Mouse (Mus musculus) C2C12 (cell line): ENCODE data around the gene Taar7d. TPM values are rescaled to one million over a fixed set of nuclear protein-coding genes. Genes with fewer than 3 reads are reported as not detected.

Experiments
- H3K27me3 ChIP-seq: one replicate; pipeline ENCODE4 v1.6.1; 2011; ENCODE audit not compliant: control insufficient read depth, insufficient read depth, insufficient read length
- H3K36me3 ChIP-seq: one replicate; pipeline ENCODE4 v1.6.1; 2011; ENCODE audit not compliant: control insufficient read depth, insufficient read depth
- H3K4me3 ChIP-seq: one replicate; pipeline ENCODE4 v1.5.1; 2011; ENCODE audit warnings: mild to moderate bottlenecking, control low read depth; ENCODE audit not compliant: poor library complexity, insufficient read depth, severe bottlenecking
- H3K79me2 ChIP-seq: one replicate; pipeline ENCODE4 v1.6.1; 2011; ENCODE audit not compliant: control insufficient read depth, insufficient read depth
- H3K79me3 ChIP-seq: one replicate; pipeline ENCODE4 v1.6.1; 2011; ENCODE audit warnings: low read depth, control low read depth
- H3ac ChIP-seq: one replicate; pipeline ENCODE3; 2011; ENCODE audit warnings: low read depth; ENCODE audit not compliant: control insufficient read depth, insufficient read length
- CEBPB ChIP-seq: IDR thresholded peaks from one replicate; pipeline ENCODE4 v1.6.1; 2011; ENCODE audit warnings: low read depth, mild to moderate bottlenecking, control low read depth, moderate library complexity
- CTCF ChIP-seq: IDR thresholded peaks from one replicate; pipeline ENCODE4 v1.5.1; 2011; ENCODE audit not compliant: control insufficient read depth, insufficient read depth, insufficient read length
- FOSL1 ChIP-seq: IDR thresholded peaks from one replicate; pipeline ENCODE4 v1.8.0; 2011; ENCODE audit warnings: mild to moderate bottlenecking, low read length; ENCODE audit not compliant: poor library complexity, insufficient read depth, severe bottlenecking
- MAX ChIP-seq: IDR thresholded peaks from one replicate; pipeline ENCODE4 v1.6.1; 2011; ENCODE audit warnings: mild to moderate bottlenecking, control low read depth
- MYOD1 ChIP-seq: IDR thresholded peaks from one replicate; pipeline ENCODE4 v1.6.1; 2011; ENCODE audit warnings: low read depth; ENCODE audit not compliant: control insufficient read depth, insufficient read length
- MYOG ChIP-seq: IDR thresholded peaks from one replicate; pipeline ENCODE4 v1.6.1; 2011; ENCODE audit not compliant: control insufficient read depth, insufficient read length; ENCODE audit errors: extremely low read depth
- USF1 ChIP-seq: IDR thresholded peaks from one replicate; pipeline ENCODE4 v1.6.1; 2011; ENCODE audit warnings: low read depth, mild to moderate bottlenecking, control low read depth, moderate library complexity
- polyA plus RNA-seq: library from polyadenylated mRNA; unstranded; fragments of >200 nt; fragmentation: generic; extraction: Trizol; gene quantifications from one replicate; pipeline ENCODE4 v1.2.1, GENCODE M21; 2012; ENCODE audit warnings: missing spikeins

The Taar7d gene
- polyA plus RNA-seq, 1 experiment: not detected

- no peaks in the 10 kb centered on the region for H3K27me3 ChIP-seq
- TF ChIP-seq MAX (no peak), CTCF (no peak), MYOG (no peak), FOSL1 (no peak), USF1 (no peak), MYOD1 (no peak), CEBPB (no peak)
- no peaks in the 10 kb centered on the region for H3K79me2 ChIP-seq
- H3K36me3 ChIP-seq: no peaks in the 10 kb centered on the region
- H3K79me3 ChIP-seq: no peaks in the 10 kb centered on the region
- no peak within 1 kb of the TSS for H3ac ChIP-seq
- no peak within 1 kb of the TSS for H3K4me3 ChIP-seq
Measured at GRCm38 (mm10) chr10:23999639-24000038, 27.4 kb upstream of the Taar7d start, which contains the start of gene Taar7b. TSS of gene Taar7b (plus strand) at chr10:23999939.

- no peak overlapping the region for H3ac ChIP-seq
- TF ChIP-seq USF1: no peak
- TF ChIP-seq CTCF: no peak
- TF ChIP-seq MAX: no peak
- TF ChIP-seq CEBPB: no peak
- TF ChIP-seq MYOG: no peak
- no peak for TF ChIP-seq FOSL1
- TF ChIP-seq MYOD1: no peak
- H3K27me3 ChIP-seq: no peaks in the 10 kb centered on the region
- H3K4me3 ChIP-seq: no peak overlapping the region
- no peaks in the 10 kb centered on the region for H3K36me3 ChIP-seq
- H3K79me2 ChIP-seq: no peaks in the 10 kb centered on the region
- H3K79me3 ChIP-seq: no peaks in the 10 kb centered on the region
Measured at GRCm38 (mm10) chr10:24006442-24006841, 20.6 kb upstream of the Taar7d start.

DNA sequence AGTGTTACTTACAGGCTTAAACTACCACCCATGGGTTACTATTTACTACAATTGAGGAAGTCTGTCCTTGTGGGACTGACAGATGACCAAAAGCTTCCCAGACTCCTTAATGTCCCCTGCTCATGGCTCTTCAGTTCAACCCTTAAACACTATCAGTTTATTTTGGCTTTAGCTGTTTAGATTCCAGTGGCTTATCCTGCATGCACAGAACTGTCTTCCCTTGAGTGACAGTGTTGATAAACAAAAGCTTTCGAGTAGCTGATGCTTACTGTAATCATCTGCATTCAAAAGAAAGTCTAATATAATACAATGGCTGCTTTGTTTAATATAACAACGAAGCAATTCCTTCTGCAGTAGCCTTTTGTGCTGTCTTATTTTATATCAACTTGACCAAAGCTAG lies 20.0 kb upstream of the Taar7d start:
- Histone ChIP-seq H3K79me2 (no peaks in the 10 kb centered on the region), H3K4me3 (no peak overlapping the region), H3K79me3 (no peaks in the 10 kb centered on the region), H3ac (no peak overlapping the region), H3K27me3 (no peaks in the 10 kb centered on the region), H3K36me3 (no peaks in the 10 kb centered on the region)
- TF ChIP-seq CEBPB: no peak
- TF ChIP-seq MAX: no peak
- no peak for TF ChIP-seq MYOG
- TF ChIP-seq FOSL1: no peak
- TF ChIP-seq MYOD1: no peak
- TF ChIP-seq CTCF: no peak
- TF ChIP-seq USF1: no peak

DNA sequence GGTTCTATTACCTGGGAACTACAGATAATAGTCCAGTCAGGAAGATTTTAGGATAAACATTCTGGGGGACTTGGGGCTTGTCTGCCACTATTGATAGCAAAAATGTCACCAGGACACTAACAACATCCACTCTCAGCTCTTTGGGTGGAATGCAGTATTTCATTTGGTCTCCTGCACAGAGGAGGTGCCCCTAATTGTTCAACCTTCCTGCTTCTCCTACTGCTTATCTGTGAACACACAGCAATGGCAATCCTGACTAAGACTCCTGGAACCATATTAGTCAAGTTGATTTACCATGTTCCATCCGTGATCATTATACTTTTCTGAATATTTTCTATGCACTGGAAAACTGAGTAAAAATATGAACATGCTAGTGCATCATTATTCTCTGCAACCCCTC lies 18.9 kb upstream of the Taar7d start:
- TF ChIP-seq MYOD1: no peak
- no peak for TF ChIP-seq MAX
- no peak for TF ChIP-seq CTCF
- TF ChIP-seq USF1: no peak
- TF ChIP-seq CEBPB: no peak
- TF ChIP-seq FOSL1: no peak
- TF ChIP-seq MYOG: no peak
- Histone ChIP-seq H3K4me3 (no peak overlapping the region), H3K27me3 (no peaks in the 10 kb centered on the region), H3K79me3 (no peaks in the 10 kb centered on the region), H3K36me3 (no peaks in the 10 kb centered on the region), H3K79me2 (no peaks in the 10 kb centered on the region), H3ac (no peak overlapping the region)

DNA sequence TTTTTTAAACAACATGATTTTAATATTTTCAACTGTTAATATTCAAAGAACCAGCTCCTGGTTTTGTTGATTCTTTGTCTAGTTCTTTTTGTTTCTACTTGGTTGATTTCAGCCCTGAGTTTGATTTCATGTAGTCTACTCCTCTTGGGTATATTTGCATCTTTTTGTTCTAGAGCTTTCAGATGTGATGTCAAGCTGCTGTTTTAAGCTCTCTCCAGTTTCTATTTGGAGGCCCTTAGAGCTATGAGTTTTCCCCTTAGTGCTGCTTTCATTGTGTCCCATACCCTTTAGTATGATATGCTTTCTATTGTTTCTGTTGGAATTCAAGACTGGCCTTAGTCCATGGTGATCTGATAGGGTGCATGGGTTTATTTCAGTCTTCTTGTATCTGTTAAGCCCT lies 4.3 kb downstream of the Taar7d start:
- TF ChIP-seq CTCF (no peak), MYOG (no peak), MYOD1 (no peak), FOSL1 (no peak), MAX (no peak), USF1 (no peak), CEBPB (no peak)
- no peaks in the 10 kb centered on the region for H3K36me3 ChIP-seq

DNA sequence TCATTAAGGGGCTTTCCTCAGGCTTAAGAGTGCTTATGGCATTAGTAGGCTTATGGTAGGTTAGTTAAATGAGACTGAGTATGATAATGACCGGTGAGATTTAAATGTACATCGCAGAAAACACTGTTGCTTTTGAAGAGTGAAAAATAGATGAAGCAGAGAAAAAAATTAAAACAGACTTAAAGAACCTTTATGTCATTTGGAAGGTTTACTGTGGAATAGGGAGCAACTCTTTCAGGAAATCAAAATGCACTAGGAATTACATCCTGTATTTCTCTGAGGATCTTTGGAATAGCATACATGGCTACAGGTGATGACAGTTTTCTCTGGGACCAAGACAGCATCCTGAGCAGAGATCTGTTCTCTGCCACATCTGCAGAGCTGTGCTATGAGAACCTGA lies 10.3 kb downstream of the Taar7d start, which contains the start of gene Taar7e:
TSS of gene Taar7e (plus strand) at position 301 of the 400 bp plus-strand sequence.
- TF ChIP-seq FOSL1: no peak
- no peak for TF ChIP-seq MYOD1
- TF ChIP-seq CTCF: no peak
- TF ChIP-seq MYOG: no peak
- TF ChIP-seq USF1: no peak
- no peak for TF ChIP-seq MAX
- no peak for TF ChIP-seq CEBPB
- H3K79me2 ChIP-seq: no peaks in the 10 kb centered on the region
- no peaks in the 10 kb centered on the region for H3K79me3 ChIP-seq
- no peaks in the 10 kb centered on the region for H3K36me3 ChIP-seq
- no peak within 1 kb of the TSS for H3ac ChIP-seq
- H3K27me3 ChIP-seq: no peaks in the 10 kb centered on the region
- no peak within 1 kb of the TSS for H3K4me3 ChIP-seq

More for the DNA sequence above, 4.3 kb downstream of the Taar7d start:
- Histone ChIP-seq H3K4me3 (no peak overlapping the region), H3K79me2 (no peaks in the 10 kb centered on the region), H3K79me3 (no peaks in the 10 kb centered on the region), H3K27me3 (no peaks in the 10 kb centered on the region), H3ac (no peak overlapping the region)
